Mouse (Mus musculus): ENCODE measurements at regions not wholly inside any gene's neighbourhood (a gene's known extent, or its start where the extent isn't known, plus 50 kb on each side); places are given as distances from the start of the nearest gene placed in this dataset.

- TF ChIP-seq CTCF (IDR thresholded peaks at IDR 0.05; ENCODE audit: low read depth) = no peak
- TF ChIP-seq EP300 (IDR thresholded peaks at IDR 0.05; ENCODE audit: low read depth) = no peak
Observed at GRCm38 (mm10) chr12:74434874-74435273, 118.7 kb upstream of the Gm11042 start.
